Mouse (Mus musculus) limb, embryonic 14.5 days (tissue): ENCODE data around the gene Zc3h13. TPM values are rescaled to one million over a fixed set of nuclear protein-coding genes. Genes with fewer than 3 reads are reported as not detected.

Experiments
- ATAC-seq: fragments of 200-750 bp; cut with Nextera tagmentation; 2 replicates; pipeline ENCODE4 v1.8.0; 2017; ENCODE audit warnings: low read depth, moderate number of reproducible peaks, moderate TSS enrichment; ENCODE audit not compliant: low FRiP score
- DNase-seq: peaks from one replicate; pipeline ENCODE4 v3.0.0-alpha.2; 2015; ENCODE audit warnings: low spot score
- H3K27ac ChIP-seq: fragments of 300-500 bp; sonication (generic); replicated peaks from 2 replicates; pipeline ENCODE4 v1.5.1; 2014; ENCODE audit warnings: low read depth, mild to moderate bottlenecking, low read length, moderate library complexity, mixed read lengths
- H3K27me3 ChIP-seq: fragments of 300-500 bp; sonication (generic); 2 replicates; pipeline ENCODE4 v1.6.1; 2014; ENCODE audit warnings: low read length, mixed read lengths; ENCODE audit not compliant: control insufficient read depth, insufficient read depth
- H3K36me3 ChIP-seq: fragments of 300-500 bp; sonication (generic); 2 replicates; pipeline ENCODE4 v1.6.1; 2014; ENCODE audit warnings: mild to moderate bottlenecking, low read length, moderate library complexity, mixed read lengths; ENCODE audit not compliant: control insufficient read depth, insufficient read depth
- H3K4me1 ChIP-seq: fragments of 300-500 bp; sonication (generic); 2 replicates; pipeline ENCODE4 v1.6.1; 2014; ENCODE audit warnings: antibody characterized with exemption, low read length, mixed read lengths; ENCODE audit not compliant: control insufficient read depth, insufficient read depth
- H3K4me2 ChIP-seq: fragments of 300-500 bp; sonication (generic); replicated peaks from 2 replicates; pipeline ENCODE4 v1.6.1; 2014; ENCODE audit warnings: low read depth, mild to moderate bottlenecking, low read length, moderate library complexity; ENCODE audit not compliant: severe bottlenecking
- H3K4me3 ChIP-seq: fragments of 300-500 bp; sonication (generic); replicated peaks from 2 replicates; pipeline ENCODE4 v1.5.1; 2014; ENCODE audit warnings: low read length
- H3K9ac ChIP-seq: fragments of 300-500 bp; sonication (generic); 2 replicates; pipeline ENCODE4 v1.6.1; 2014; ENCODE audit warnings: mild to moderate bottlenecking, low read depth, low read length, moderate library complexity; ENCODE audit not compliant: severe bottlenecking
- H3K9me3 ChIP-seq: fragments of 300-500 bp; sonication (generic); 2 replicates; pipeline ENCODE4 v1.6.1; 2016; ENCODE audit warnings: low read length; ENCODE audit not compliant: control insufficient read depth
- POLR2A ChIP-seq: fragments of 200-500 bp; IDR thresholded peaks from 2 replicates; pipeline ENCODE4 v1.8.0; 2012; ENCODE audit warnings: inconsistent platforms, mild to moderate bottlenecking, moderate library complexity, borderline replicate concordance; ENCODE audit not compliant: insufficient read depth, insufficient read length; ENCODE audit errors: extremely low read depth
- whole genome bisulfite sequencing: fragments of 180-500 bp; shearing (Covaris S2); extraction: QIAGEN DNeasy Blood & Tissue Kit; methylation state at CpG from one replicate; pipeline ENCODE4 v1.1.7; 2014; 5-methylcytosine and 5-hydroxymethylcytosine counted together
- polyA plus RNA-seq, 2 experiments: library from polyadenylated mRNA; depleted of rRNA in 1 of 2; stranded (reverse) in 1 of 2; unstranded in 1 of 2; fragments of >200 nt; fragmentation: Nextera tagmentation in 1 of 2; extraction: Ambion mirVana in 1 of 2; gene quantifications; 2 replicates each; pipeline versions ENCODE4 v1.2.1 to v1.2.3; 2012 to 2014

The Zc3h13 gene
- polyA plus RNA-seq, 2 experiments, result 24.8 to 26.5 TPM

DNA sequence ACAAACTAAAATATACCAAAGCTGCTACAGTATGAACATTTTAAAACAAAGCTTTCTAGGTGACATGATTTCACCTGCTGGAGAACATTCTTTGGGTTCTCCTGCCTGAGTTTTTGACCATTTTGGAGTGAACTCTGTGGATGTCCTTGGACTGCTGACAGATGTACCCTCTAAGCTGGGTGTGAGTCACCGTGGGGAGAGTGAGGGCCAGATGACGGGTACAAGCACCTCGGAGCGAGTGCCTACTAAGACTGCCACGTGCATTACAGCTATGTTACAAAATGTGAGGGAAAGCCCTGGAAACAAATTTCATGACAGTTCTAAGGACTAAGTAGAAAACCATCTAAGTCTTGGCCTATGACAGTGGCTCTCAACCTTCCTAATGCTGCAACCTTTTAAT is 14.6 kb upstream of the Zc3h13 start:
- Histone ChIP-seq H3K9me3 (no peaks in the 10 kb centered on the region), H3K36me3 (no peaks in the 10 kb centered on the region), H3K4me1 (no peaks in the 10 kb centered on the region), H3K4me3 (no peak overlapping the region), H3K27ac (no peak overlapping the region), H3K9ac (no peak overlapping the region), H3K27me3 (no peaks in the 10 kb centered on the region), H3K4me2 (no peak overlapping the region)
- ATAC-seq, result no peak
- 82% methylated on average over 5 of the region's 5 CpGs for WGBS
- no peak for TF ChIP-seq POLR2A
- DNase-seq, result no peak

DNA sequence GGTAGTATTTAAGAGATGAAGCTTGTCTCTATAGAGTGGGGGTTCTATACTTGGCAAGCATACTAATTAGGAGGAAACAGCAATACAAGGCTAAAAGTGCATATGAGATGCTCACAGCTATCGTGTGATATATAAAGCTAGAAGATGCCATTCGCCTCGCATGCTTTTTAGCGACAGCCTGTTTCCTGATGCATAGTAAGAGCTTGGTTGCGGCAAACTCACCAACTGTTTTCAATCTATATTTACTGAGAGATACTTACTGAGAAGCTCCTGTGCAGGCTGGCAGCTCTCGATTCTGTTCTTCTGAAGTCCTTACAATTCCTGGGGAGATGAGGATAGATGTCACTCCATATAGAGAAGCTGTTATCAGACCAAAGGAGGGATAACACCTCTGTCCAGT is 4.5 kb upstream of the Zc3h13 start:
- TF ChIP-seq POLR2A, result no peak
- no peak overlapping the region for H3K4me2 ChIP-seq
- WGBS, result 86% methylated on average over 6 of the region's 6 CpGs

GRCm38 (mm10) chr14:75280406-75280805 is 3.8 kb upstream of the Zc3h13 start:
- Histone ChIP-seq H3K4me1 (peaks cover 6% of the 10 kb centered on the region), H3K9ac (no peak overlapping the region), H3K4me3 (no peak overlapping the region), H3K27me3 (no peaks in the 10 kb centered on the region), H3K9me3 (no peaks in the 10 kb centered on the region), H3K4me2 (no peak overlapping the region), H3K36me3 (no peaks in the 10 kb centered on the region), H3K27ac (no peak overlapping the region)
- DNase-seq (no peak), ATAC-seq (no peak)
- 65% methylated on average over 5 of the region's 5 CpGs for WGBS
- no peak for TF ChIP-seq POLR2A

More for the DNA sequence above, 4.5 kb upstream of the Zc3h13 start:
- Histone ChIP-seq H3K4me1 (no peaks in the 10 kb centered on the region), H3K27ac (no peak overlapping the region), H3K9ac (no peak overlapping the region), H3K27me3 (no peaks in the 10 kb centered on the region), H3K4me3 (no peak overlapping the region), H3K36me3 (no peaks in the 10 kb centered on the region), H3K9me3 (no peaks in the 10 kb centered on the region)
- no peak for ATAC-seq
- no peak for DNase-seq

DNA sequence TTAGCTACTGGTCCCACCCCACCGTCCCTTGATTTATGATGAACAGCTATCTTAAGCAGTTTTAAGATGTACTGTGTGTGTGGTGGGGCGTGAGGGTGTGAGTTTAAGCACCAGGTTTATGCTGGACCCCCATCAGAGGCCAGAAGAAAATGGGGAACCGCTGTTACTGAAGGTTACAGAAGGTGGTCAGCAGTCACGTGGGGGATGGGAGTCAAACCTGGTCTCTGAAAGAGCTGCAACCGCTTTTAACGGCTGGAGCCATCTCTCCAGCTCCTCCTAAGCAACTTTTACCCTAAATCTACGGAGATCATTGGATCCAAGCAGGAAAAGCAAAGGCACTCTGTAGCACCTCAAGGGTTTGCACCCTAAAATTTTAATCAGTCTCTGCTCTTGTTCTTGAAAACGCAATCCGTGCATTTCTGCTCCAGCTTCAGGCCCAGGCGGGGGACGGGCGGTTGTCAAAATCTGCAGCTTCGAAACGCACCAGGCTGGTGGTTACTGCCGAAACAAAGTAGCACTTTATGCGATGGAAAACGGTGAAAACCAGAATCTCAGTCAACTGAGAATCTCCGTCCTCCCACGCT is 472 bp upstream of the Zc3h13 start:
- no peaks in the 10 kb centered on the region for H3K27me3 ChIP-seq
- H3K9me3 ChIP-seq, result no peaks in the 10 kb centered on the region
- H3K36me3 ChIP-seq, result no peaks in the 10 kb centered on the region
- TF ChIP-seq POLR2A, result no peak
- H3K4me2 ChIP-seq, result peak overlapping the region; percentile 86
- WGBS, result 5% methylated on average over 19 of the region's 19 CpGs
- H3K27ac ChIP-seq, result peak overlapping the region; percentile 65; the same call in 1 of the 2 replicates
- DNase-seq, result no peak
- H3K4me3 ChIP-seq, result peak overlapping the region; percentile 100
- H3K9ac ChIP-seq, result peak overlapping the region; percentile 92
- H3K4me1 ChIP-seq, result peaks cover 7% of the 10 kb centered on the region
- ATAC-seq, result peak; percentile 43

DNA sequence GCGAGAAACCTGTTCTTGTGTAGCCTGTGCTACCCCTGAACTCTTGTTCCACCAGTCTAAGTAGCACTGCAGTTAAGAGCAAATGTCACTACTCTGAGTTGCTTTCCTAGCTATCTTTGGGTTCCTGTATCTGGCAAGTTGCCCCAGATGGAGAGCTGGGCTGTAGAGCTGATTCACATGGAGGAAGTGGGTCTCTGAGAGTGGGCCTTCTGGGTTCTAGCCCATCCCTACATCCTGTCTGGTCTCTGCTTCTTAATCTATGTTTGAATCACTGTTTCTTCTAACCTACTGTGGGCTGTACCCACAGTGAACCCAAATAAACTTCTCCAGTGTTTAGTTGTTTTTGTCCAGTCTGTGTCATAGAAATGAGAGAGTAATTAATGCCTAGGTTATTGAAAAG is 16.9 kb downstream of the Zc3h13 start:
- ATAC-seq, result no peak
- H3K4me3 ChIP-seq, result no peak overlapping the region
- no peak overlapping the region for H3K4me2 ChIP-seq
- no peaks in the 10 kb centered on the region for H3K9me3 ChIP-seq
- no peaks in the 10 kb centered on the region for H3K27me3 ChIP-seq
- TF ChIP-seq POLR2A, result no peak
- whole genome bisulfite sequencing, result 93% methylated on average over 1 of the region's 1 CpGs
- no peak overlapping the region for H3K27ac ChIP-seq
- no peak for DNase-seq
- H3K4me1 ChIP-seq, result no peaks in the 10 kb centered on the region
- no peaks in the 10 kb centered on the region for H3K36me3 ChIP-seq
- no peak overlapping the region for H3K9ac ChIP-seq
